Mouse (Mus musculus): ENCODE results near the gene Snrnp70. TPM values are rescaled to one million over a fixed set of nuclear protein-coding genes. Genes with fewer than 3 reads are reported as not detected.
"Not testable (repeated sequence)": the region's sequence is repeated elsewhere in the genome, so short reads cannot be mapped to it uniquely, and the experiment has no call there.

Gene Snrnp70
- polyA plus RNA-seq, 1 experiment = 781 TPM

DNA sequence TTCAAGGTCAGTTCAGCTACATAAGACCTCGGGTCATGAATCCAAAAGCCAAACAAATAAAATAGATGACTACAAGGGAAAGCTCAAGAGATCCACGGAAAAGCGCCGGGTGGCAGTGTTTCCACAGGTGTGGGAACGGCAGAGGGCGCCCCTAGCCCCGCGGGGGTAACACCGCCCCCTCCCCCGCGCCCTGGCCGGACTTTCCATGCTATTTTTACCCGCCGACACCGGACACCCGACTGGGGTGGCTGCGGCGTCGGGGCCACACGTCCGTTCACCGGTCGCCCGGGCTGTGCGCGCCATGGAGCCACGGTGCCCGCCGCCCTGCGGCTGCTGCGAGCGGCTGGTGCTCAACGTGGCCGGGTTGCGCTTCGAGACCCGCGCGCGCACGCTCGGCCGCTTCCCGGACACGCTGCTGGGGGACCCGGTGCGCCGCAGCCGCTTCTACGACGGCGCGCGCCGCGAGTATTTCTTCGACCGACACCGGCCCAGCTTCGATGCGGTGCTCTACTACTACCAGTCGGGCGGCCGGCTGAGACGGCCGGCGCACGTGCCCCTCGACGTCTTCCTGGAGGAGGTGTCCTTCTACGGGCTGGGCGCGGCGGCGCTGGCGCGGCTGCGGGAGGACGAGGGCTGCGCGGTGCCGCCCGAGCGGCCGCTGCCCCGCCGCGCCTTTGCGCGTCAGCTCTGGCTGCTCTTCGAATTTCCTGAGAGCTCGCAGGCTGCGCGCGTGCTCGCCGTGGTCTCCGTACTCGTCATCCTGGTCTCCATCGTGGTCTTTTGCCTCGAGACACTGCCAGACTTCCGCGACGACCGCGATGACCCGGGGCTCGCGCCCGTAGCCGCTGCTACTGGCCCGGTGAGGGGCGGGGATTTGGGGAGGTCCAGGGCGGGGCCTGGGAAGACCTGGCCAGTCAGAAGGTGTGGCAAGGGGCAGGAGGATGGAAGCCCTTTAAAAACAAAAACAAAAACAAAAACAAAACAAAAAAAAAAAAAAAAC lies 10.9 kb upstream of the Snrnp70 start:
- H3K4me3 ChIP-seq (replicated peaks; ENCODE audit: control insufficient read depth, low read depth, low read length) = no peak overlapping the region
- no peaks in the 10 kb centered on the region for H3K4me1 ChIP-seq (ENCODE audit: control insufficient read depth, insufficient read depth, low read length)
- no peak overlapping the region for H3K27ac ChIP-seq (ENCODE audit: control insufficient read depth, insufficient read depth, low read depth, low read length, poor library complexity)
- WGBS = 2% methylated on average over 114 of the region's 114 CpGs
- TF ChIP-seq CTCF (IDR thresholded peaks at IDR 0.05; ENCODE audit: control insufficient read depth, insufficient read depth, low read length) (no peak), POLR2A (IDR thresholded peaks at IDR 0.05; ENCODE audit: borderline replicate concordance, control insufficient read depth, low read depth, low read length) (no peak)

DNA sequence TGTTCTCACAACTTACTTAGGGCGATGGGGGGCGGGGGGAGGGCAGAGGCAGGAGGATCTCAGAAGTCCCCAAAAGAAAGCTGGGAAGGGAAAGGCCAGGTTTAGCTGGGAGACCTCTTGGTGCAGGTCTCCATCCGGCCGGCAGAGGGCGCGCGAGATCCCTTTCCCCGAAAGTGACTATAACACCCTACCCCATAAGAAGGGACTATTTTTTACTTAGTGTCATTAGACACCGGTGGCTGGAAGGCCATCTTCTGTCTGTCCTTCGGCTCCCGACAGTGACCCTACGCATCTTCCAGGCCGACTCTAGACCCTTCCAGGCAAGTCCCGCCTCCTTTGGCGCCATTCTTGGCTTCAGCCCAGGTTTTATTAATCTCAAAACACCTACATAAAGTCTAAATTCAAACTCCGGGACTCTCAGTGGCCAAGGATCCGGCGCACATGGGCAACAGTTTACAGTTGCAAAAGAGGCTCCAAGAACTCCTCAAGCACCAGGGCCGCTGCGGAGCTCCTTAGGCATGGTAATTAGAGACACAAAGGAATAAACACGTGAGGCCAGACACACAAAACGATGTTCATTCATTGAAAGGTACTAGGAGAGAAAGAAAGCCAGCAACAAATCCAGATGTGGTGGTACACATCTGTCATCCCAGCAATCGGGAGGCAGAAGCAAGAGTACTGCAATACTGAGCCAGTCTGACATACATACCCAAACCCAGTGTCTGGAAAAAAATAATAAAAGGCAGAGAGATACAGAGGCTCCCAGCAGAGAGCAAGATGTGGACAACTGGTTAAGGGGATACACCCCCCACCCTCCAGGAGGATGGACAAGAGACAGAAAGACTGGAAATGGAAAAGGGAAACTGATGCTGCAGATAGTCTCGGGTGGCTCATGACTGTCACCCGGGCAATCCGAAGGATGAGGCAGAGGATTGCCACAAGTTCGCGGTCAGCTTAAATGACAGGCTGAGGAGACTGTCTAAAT lies 9.8 kb upstream of the Snrnp70 start, which contains the start of gene Kcna7:
Kcna7 (plus strand) TSS at position 563 of the 985 bp plus-strand sequence.
- TF ChIP-seq POLR2A (IDR thresholded peaks at IDR 0.05; ENCODE audit: borderline replicate concordance, control insufficient read depth, low read depth, low read length) (no peak), CTCF (IDR thresholded peaks at IDR 0.05; ENCODE audit: control insufficient read depth, insufficient read depth, low read length) (peak; percentile 90)
- 8% methylated on average over 28 of the region's 28 CpGs for WGBS
- Histone ChIP-seq H3K4me3 (replicated peaks; ENCODE audit: control insufficient read depth, low read depth, low read length) (no peak within 1 kb of the TSS), H3K4me1 (ENCODE audit: control insufficient read depth, insufficient read depth, low read length) (no peaks in the 10 kb centered on the region), H3K27ac (ENCODE audit: control insufficient read depth, insufficient read depth, low read depth, low read length, poor library complexity) (no peak within 1 kb of the TSS)

DNA sequence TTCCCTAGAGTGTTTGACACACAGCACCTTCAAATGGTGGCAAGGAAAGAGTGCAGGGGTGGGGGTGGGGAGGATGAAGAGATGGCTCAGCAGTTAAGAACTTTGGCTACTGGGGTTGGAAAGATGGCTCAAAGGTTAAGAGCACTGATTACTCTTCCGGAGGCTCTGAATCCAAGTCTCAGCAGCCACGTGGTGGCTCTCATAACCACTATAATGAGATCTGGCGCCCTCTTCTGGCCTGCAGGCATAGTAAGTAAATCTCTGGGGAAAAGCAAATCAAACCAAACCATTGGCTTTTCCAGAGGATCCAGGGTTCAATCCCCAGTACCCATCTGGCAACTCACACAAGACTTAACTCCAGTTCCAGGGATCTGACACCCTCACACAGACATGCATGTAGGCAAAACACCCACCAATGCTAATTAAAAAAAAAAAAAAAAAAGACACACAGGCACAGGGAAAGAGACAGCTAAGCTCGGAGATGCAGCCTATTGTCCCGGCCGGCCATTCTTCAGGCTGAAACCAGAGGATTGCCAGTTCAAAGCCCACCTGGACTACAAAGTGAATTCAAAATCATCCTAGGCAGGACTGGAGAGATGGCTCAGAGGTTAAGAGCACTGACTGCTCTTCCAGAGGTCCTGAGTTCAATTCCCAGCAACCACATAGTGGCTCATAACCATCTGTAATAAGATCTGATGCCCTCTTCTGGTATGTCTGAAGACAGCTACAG lies 8.2 kb upstream of the Snrnp70 start:
- WGBS = 30% methylated on average over 6 of the region's 6 CpGs
- Histone ChIP-seq H3K27ac (ENCODE audit: control insufficient read depth, insufficient read depth, low read depth, low read length, poor library complexity) (no peak overlapping the region), H3K4me3 (replicated peaks; ENCODE audit: control insufficient read depth, low read depth, low read length) (no peak overlapping the region), H3K4me1 (ENCODE audit: control insufficient read depth, insufficient read depth, low read length) (no peaks in the 10 kb centered on the region)
- peak; percentile 56 for TF ChIP-seq CTCF (IDR thresholded peaks at IDR 0.05; ENCODE audit: control insufficient read depth, insufficient read depth, low read length)
- TF ChIP-seq POLR2A (IDR thresholded peaks at IDR 0.05; ENCODE audit: borderline replicate concordance, control insufficient read depth, low read depth, low read length) = no peak

DNA sequence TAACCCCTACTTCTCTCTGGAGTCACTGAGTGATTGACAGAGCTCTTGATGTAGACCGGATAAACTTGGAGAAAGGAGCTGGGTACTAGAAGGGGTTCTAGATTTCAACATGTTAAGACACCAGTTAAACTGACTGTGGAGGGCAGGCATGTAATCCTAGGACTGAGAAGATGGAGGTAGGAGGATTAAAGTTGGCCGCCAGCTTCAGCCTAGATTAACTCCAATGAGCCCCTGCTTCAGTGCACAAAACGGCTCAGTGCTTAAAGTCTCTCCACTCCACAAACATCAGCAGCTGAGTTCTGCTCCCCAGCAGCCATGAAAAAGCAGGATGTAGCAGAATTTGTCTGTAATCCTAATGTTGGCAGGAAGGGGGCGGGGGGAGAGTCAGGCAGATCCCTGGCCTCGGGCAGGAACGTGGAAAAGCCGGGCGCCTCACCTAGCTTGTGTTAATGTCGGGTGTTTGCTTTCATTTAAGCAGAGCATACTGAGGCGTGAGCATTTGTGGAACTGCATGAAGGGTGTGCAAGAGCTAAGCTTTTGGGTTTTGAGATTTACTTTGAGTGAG lies 6.1 kb upstream of the Snrnp70 start:
- Histone ChIP-seq H3K4me3 (replicated peaks; ENCODE audit: control insufficient read depth, low read depth, low read length) (no peak overlapping the region), H3K27ac (ENCODE audit: control insufficient read depth, insufficient read depth, low read depth, low read length, poor library complexity) (no peak overlapping the region), H3K4me1 (ENCODE audit: control insufficient read depth, insufficient read depth, low read length) (no peaks in the 10 kb centered on the region)
- WGBS = 75% methylated on average over 10 of the region's 10 CpGs
- TF ChIP-seq CTCF (IDR thresholded peaks at IDR 0.05; ENCODE audit: control insufficient read depth, insufficient read depth, low read length) = no peak
- no peak for TF ChIP-seq POLR2A (IDR thresholded peaks at IDR 0.05; ENCODE audit: borderline replicate concordance, control insufficient read depth, low read depth, low read length)

DNA sequence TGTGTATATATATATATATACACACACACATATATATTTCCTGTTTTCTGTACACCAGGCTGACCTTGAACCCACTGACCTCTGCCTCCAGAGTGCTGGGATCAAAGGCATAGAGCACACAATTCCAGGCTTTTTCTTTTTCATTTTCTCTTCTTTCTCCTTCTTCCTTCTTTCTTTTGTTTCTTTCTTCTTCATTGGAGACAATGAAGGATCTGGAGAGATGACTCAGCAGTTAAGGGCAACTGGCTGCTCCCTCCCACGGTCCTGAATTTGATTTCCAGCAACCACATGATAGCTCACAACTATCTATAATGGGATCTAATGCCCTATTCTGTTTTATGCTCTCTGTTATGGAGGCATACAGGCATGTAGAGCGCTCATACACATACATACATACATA lies 1.2 kb upstream of the Snrnp70 start:
- WGBS = 51% methylated on average over 2 of the region's 2 CpGs
- Histone ChIP-seq H3K4me1 (ENCODE audit: control insufficient read depth, insufficient read depth, low read length) (peaks cover 4% of the 10 kb centered on the region; the same call in 1 of the 2 replicates), H3K4me3 (replicated peaks; ENCODE audit: control insufficient read depth, low read depth, low read length) (no peak overlapping the region), H3K27ac (ENCODE audit: control insufficient read depth, insufficient read depth, low read depth, low read length, poor library complexity) (no peak overlapping the region)
- TF ChIP-seq POLR2A (IDR thresholded peaks at IDR 0.05; ENCODE audit: borderline replicate concordance, control insufficient read depth, low read depth, low read length) (no peak), CTCF (IDR thresholded peaks at IDR 0.05; ENCODE audit: control insufficient read depth, insufficient read depth, low read length) (no peak)

DNA sequence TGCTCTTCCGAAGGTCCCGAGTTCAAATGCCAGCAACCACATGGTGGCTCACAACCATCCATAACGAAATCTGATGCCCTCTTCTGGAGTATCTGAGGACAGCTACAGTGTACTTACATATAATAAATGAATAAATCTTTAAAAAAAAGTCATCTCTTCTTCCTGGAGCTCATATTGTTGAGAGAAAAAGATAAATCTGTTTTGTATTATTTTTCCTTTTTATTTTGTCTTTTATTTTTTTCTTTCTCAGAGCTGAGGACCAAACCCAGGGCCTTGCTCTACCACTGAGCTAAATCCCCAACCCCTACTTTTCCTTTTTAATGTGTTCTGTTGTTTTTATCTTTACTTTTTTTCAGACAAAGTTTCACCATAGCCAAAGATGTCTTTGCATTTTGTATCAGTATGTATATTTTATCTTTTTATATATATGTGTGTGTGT lies 814 bp upstream of the Snrnp70 start:
- H3K4me3 ChIP-seq (replicated peaks; ENCODE audit: control insufficient read depth, low read depth, low read length) = peak overlapping the region; percentile 75
- H3K4me1 ChIP-seq (ENCODE audit: control insufficient read depth, insufficient read depth, low read length); H3K27ac ChIP-seq (ENCODE audit: control insufficient read depth, insufficient read depth, low read depth, low read length, poor library complexity): not testable (repeated sequence)
- WGBS = 1% methylated on average over 3 of the region's 3 CpGs

DNA sequence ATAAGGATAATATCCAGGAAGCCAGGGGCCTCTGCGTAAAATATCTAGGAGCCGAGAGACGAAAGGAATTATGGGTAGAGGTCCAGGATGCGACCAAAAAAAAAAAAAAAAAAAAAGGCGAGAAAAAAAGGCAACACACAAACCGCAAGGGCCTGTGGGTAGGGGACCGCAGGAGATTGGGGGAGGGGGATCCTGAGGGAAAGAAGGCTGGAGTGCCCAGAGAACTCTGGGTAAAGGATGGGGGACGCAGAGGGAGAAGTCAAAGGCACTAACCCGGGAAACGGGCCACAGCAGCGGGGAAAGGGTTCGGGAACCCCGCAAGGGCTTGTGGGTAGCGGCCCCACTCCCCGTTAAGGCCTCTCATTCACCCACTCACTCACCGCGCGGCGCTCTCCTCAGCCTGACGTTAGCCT lies 407 bp downstream of the Snrnp70 start:
- WGBS = under 1% methylated on average over 20 of the region's 20 CpGs
- Histone ChIP-seq H3K27ac (ENCODE audit: control insufficient read depth, insufficient read depth, low read depth, low read length, poor library complexity) (peak overlapping the region; percentile 92), H3K4me3 (replicated peaks; ENCODE audit: control insufficient read depth, low read depth, low read length) (peak overlapping the region; percentile 78), H3K4me1 (ENCODE audit: control insufficient read depth, insufficient read depth, low read length) (peaks cover 4% of the 10 kb centered on the region; the same call in 1 of the 2 replicates)
- TF ChIP-seq CTCF (IDR thresholded peaks at IDR 0.05; ENCODE audit: control insufficient read depth, insufficient read depth, low read length) (no peak), POLR2A (IDR thresholded peaks at IDR 0.05; ENCODE audit: borderline replicate concordance, control insufficient read depth, low read depth, low read length) (no peak)
